Mouse (Mus musculus): Measurements from ENCODE around the gene Tbc1d9.
A peak's percentile ranks its signal among the peaks of the same experiment; 100 is the strongest.
"Not testable (repeated sequence)": the region's sequence is repeated elsewhere in the genome, so short reads cannot be mapped to it uniquely, and the experiment has no call there.

Tbc1d9 gene

DNA sequence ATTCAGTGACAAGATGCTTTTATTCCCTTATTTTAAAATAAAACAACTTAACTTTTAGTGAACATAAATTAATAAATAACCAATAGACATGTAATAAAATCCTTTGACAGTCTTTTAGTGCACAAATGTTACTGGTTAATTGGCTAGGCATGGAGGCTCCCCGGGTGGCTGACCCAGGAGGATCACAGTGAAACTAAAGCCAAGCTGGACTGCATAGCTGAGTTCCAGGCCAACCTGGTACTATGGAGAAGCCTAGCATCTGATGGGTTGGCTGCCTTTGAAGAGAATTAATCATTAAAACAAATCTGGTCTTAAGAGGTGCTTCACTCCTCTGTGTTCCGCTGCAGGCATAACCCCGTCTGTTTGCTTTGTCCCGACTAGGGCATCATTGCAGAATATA is 67.9 kb downstream of the Tbc1d9 start:
- no peak for DNase-seq (ENCODE audit: low spot score)

DNA sequence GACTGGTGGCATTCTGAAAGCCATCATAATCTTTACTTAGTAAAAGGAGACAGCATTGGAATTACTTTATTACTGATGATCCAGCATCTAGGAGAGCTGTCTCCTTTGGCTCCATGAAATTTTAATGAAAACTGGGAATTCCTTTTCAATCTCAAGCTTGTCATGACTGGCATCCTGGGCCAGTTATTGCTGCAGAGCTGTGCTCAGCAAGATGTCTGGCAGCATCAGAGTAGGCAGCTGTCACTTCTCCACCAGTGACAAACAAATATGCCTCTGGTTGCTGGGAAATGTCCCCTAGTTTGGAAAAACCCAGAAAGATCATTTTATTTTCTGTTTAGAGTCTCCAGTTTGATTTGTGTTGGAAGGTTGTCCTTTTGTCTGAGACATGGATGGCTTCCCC is 74.2 kb downstream of the Tbc1d9 start:
- DNase-seq (ENCODE audit: low spot score), result no peak

DNA sequence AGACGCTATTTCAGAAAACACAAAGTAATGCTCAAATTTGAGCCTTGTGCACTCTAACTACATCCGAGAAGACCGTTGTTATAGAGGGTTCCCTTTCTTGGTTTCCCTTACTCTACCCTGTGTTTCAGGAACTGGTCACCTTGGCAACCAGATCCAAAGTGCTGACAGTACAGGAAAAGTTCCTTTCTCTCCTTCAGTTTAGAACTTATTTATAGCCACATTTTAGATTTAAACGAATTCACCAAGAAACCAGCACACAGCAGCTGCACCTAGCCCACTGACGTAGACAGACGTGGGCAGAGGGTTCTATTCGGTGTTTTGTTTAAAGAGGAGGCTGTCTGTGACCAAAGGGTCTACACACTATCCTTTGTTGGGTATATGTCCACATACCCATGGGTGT is 79.0 kb downstream of the Tbc1d9 start:
- no peak for DNase-seq (ENCODE audit: low spot score)

DNA sequence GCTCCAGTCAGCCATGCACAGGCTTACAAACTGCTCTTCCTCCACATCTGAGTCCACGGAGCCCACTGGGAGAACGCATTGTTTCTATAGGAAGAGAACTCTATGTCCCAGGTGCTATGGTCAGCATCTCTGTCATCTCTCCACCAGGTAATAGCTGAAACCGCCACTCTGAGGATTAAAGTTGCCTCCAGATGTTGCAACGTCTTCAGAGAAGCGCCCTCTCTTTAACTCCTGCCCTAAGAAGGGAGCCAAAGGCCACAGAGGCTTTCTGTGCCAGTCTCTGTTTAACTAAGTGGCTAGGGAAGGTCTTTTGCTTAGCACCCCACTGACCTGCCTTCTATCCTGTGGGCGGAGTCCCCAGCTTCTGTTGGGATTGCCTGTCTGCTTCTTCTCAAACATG is 85.7 kb downstream of the Tbc1d9 start:
- no peak for DNase-seq (ENCODE audit: low spot score)

DNA sequence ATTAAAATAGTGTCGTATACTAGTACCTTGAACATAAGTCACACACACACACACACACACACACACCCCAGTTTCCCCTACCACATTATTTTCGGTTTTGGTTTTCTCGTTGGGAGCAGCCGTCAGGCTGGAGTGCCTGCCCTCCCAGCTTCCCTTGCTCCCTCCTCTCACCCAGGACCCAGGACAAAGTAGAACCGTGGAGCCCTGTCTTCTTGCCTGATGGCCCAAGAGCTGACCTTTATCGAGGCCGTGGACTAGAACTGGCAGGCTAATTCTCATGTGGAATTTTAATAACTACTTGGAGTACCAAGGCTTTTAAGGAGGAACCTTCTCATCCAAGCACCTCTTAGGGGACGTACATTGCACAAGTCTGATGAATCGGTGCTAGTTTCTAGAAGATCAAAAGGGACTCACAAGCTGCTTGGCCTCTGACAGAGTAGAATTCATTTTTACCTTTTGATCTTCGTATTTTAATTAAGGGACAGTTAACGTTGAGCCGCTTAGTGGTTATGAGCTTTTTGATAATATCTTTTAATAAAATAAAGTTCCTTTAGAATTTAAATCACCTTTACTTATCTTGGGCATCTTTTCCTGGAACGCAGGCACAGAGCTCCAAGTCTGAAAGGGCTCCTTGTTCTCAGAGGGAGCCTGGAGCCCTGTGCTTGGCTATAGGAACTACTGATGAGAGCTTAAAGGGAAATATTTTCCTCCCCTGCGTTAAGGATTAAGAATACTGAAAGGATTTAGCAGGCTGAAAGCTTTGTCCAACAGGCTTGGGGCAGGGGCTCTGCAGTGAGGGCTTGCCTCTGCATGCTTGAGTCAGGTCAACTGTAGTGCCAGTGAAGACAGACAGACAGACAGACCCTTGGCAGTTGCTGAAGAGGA is 86.5 kb downstream of the Tbc1d9 start:
- DNase-seq (ENCODE audit: low spot score), result no peak

DNA sequence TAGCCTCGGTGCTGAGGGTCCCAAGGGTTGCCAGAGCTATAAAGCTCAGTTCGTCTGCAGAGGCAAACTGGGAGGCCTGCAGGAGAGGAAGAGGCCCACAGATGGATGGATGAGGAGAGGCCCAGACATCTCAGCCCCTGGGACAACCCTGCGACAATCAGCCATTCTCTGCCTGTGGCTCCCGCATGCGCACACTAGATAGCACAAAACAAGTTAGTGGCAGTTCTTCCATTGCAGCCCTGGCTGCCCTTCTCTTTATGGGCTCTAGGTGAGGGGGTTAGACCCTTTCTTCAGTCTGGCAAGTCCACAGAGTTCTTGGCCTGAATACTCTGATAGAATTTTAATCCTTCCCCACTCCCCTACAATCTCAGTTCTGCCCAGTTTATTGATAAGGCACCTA is 87.6 kb downstream of the Tbc1d9 start:
- DNase-seq (ENCODE audit: low spot score), result no peak

DNA sequence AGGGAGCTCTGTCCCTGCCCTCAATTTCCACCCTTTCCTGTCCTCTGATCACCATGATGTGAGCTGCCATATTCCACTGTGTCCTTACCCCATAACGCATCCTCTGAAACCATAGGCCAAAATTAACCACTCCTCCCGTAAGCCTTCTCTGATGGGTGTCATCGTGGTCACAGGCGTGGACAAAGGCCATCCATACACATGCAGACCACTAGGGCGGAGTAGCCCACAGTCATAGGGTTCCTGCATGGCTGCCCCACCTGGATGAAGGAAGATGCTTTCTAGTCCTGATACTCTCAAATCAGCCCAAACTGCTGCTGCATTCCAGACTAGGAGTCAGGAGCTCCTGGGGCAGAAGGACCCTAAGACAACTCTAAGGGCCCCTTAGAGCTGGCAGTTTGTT is 92.5 kb downstream of the Tbc1d9 start:
- DNase-seq (ENCODE audit: low spot score), result no peak

DNA sequence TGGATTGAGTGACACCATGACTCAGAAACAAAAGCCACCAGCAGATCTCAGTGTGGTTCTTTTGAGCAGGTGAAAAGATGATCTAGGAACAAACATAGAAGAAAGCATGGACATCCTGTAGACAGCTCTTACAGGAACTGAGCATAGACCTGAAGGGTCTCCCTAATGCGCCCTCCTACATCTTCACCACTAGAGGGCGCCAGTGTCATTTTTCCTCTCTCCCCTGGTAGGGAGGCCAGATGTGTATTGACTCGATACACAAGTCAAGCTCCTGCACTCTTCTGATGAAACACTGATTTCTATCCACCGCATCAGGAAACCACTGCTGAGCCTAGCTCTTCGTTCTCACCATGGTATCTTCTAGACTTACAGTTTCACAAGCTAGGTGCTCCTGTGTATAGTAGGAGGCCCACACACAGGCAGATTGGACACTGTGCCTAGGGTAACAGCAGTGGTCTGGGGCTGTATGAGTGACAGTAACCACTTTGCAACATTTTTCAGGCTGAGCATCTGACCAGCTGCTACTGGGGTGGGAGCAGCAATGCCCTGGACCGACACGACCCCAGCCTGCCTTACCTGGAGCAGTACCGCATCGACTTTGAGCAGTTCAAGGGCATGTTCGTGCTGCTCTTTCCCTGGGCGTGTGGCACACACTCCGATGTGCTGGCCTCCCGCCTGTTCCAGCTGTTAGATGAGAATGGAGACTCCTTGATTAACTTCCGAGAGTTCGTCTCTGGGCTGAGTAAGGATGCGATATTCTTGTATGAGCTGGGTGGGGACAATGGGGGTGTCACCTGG is 95.5 kb downstream of the Tbc1d9 start:
- peak; percentile 47 for DNase-seq (ENCODE audit: low spot score)

DNA sequence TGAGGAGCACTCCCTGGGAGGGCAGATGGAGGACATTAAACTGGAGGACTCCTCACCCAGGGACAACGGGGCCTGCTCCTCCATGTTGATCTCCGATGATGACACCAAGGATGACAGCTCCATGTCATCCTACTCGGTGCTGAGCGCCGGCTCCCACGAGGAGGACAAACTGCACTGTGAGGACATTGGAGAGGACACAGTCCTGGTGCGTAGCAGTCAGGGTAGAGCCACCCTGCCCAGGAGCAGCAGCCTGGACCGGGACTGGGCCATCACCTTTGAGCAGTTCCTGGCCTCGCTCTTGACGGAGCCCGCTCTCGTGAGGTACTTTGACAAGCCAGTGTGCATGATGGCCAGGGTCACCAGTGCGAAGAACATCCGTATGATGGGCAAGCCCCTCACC is 106.0 kb downstream of the Tbc1d9 start:
- DNase-seq (ENCODE audit: low spot score), result no peak

DNA sequence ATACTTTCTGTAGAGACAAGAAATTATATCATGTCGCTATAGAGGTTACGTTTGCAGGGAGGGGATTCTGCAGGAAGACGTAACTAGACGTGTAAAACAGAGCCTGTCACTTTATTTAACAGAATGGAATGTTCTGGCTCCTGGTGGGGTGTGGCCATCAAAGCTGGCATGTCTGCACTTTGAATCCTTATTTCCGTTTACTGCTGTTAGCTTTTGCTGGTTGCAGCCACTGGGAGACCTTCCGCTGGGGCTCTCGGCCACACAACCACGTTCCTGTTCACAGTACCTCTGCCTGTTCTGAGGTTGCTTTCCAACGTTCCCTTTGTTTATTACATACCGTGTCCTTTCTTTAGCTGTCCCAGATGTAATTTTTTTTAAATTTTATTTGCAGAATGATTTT is 107.3 kb downstream of the Tbc1d9 start:
- DNase-seq (ENCODE audit: low spot score), result peak; percentile 25

DNA sequence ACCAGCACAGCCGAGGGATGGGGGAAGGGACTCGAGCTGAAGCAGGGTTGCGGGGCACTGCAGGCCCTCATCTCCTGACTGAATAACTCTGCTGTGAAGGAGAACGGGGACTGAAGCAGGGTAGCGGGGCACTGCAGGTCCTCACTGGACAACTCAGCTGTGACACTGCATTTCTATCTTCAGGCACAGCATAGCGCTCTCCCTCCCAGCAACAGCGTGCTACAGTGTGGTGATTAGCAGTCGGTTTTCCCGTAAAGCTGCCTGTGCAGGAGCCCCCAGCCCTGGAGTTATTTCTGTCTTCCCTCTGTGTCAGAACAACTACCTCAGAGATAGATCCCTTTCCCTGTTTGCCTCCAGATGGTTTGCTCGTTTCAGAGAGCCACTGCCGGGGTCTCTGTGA is 109.3 kb downstream of the Tbc1d9 start:
- DNase-seq (ENCODE audit: low spot score), result no peak

DNA sequence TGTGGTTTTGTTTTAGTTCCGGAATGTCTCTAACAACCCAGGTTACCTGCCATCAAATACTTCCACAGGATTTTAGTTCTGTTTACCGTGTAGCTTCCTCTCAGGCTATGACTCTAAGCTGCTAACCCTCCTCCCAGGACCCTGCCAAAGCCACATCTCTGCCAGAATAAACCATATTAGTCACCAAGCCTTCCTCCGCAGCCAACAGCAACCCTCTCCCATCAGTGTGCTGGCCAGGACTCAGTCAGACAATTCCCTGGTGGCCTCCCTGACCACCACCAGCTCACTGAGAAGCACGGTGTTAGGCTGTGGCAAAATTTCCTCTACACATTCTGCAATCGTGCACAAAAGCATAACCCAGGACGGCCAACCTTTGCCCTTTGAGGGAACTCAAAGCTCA is 113.3 kb downstream of the Tbc1d9 start:
- no peak for DNase-seq (ENCODE audit: low spot score)

DNA sequence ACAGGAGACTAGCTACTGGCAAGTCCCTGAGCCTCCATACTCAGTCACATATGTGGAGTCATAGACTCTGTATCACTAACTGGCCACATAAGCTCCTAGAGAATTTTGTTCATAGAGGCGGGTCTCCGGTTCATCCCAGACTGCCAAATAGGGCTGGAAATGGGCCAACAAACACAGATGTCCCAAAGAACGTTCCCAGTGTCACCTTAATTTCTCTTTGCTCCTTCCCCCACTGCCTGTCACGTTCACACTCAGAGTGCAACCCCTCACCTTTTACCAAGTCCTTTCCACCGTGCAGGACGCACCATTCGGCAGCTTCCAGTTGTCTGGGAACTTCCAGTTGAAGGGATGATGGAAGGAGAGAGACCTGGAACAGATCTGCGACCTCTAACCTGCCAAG is 120.2 kb downstream of the Tbc1d9 start:
- no peak for DNase-seq (ENCODE audit: low spot score)

DNA sequence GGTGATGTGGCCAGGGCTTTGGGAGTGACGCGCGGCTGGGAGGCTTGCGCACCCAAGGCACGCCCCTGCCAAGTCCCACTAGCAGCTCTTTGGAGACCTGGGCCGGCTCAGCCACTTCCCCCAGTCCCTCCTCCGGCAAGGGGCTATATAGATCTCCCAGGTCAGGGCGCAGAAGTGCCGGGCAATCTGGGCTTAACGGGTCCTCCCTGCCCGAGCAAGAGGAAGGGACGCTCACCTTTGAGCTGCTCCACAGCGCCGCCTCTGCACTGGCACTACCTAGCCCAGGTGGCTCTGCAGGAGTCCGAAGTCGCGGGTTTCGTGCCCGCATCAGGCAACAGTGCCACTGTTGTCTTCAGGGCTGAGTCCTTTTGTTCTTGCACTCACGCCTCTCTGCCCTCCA is 125.0 kb downstream of the Tbc1d9 start, which contains the start of gene Ucp1:
Gene Ucp1 (plus strand): TSS at position 177 of the 400 bp plus-strand sequence.
- DNase-seq (ENCODE audit: low spot score), result no peak

DNA sequence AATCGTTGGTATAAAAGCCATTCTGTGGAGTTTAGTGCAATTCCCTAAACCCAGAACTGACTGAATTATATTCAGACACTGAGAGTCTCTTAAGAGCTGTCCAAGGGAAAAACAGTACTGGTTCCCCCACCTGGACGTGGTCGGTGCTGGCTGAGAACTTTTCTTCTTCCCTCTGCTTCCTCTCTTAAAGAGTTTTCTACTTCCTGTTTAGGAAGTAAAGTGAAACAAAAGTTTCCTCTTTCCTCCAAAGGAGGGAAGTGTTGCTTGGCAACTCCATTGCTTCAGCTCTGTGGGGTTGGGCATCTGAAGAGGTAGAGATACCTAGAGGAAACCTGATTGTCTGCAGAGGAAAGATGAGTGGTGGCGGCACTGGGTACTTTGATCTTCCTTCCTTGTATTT is 132.2 kb downstream of the Tbc1d9 start:
- DNase-seq (ENCODE audit: low spot score), result no peak

DNA sequence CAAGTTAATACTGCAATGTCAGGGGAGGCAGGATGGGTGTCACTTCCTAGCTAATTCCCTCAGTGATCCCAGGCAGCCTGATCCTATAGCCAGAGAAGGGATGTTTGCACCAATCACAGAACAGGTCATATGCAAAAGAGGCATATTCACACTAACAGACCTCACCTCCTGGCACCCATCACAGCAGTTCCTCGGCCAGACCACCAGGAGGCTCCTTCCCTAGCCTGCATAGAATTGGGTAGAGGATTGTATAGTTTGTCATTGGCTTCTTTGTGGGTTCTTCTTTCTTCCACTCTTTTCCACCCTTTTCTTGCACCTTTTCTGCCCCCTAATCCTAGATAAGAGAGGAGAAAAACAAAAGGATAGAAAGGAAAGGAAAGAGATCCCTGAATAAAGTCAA is 135.0 kb downstream of the Tbc1d9 start:
- no peak for DNase-seq (ENCODE audit: low spot score)

DNA sequence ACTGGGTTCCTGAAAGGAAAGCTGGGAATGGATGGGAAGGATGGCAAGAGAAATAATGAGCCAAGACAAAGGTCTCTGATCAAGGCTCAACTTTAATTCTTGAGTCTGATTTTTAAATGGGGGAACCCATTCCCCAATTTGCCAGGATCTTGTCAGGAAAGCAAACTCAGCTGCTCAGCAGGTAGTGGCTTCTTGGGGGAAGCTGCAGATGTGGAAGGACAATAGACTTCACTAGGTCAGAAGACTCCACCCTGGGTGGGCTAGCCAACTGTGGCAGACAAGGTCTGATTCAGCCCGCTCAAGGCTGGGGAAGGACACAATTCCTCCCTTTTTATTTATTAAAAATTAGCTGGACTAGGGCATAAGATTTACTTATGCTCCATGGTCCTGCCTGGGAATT is 139.8 kb downstream of the Tbc1d9 start:
- no peak for DNase-seq (ENCODE audit: low spot score)

DNA sequence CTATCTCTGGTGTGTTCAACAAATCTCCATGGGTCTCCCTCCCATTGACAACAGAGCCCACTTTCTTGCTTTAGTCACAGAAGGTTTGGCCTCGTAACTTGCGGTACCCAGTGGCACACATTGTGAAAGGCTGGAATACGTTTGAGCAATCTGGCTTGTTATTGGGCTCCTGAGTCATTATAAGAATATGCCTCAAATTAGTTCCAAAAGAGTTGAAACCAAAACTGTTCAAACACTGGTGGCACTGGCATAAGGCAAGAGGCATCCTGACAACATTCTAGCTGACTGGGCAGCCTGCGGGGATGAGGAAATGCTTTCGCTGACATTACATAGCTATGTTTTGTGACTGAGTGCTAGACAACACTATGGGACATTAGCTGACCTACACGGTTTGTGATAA is 144.7 kb downstream of the Tbc1d9 start:
- no peak for DNase-seq (ENCODE audit: low spot score)

DNA sequence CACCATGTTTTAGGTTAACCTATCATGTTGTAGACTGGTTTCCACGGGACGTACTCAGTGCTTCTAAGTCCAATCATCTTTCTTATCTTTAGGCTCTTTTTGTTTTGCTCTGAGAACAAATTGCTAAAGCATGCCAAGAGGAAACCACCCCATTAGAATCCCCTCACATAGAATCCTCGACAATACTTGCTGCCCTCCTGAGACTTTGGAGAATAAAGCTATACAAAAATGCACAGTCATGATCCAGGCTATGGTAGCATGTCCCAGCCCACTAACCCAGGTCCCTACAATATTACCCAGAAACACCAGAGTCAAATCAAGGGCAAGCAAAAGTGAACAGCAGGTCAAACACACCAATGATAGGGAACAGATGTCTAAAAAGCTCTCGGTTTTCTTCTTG is 149.9 kb downstream of the Tbc1d9 start:
- not testable (repeated sequence) for DNase-seq (ENCODE audit: low spot score)

DNA sequence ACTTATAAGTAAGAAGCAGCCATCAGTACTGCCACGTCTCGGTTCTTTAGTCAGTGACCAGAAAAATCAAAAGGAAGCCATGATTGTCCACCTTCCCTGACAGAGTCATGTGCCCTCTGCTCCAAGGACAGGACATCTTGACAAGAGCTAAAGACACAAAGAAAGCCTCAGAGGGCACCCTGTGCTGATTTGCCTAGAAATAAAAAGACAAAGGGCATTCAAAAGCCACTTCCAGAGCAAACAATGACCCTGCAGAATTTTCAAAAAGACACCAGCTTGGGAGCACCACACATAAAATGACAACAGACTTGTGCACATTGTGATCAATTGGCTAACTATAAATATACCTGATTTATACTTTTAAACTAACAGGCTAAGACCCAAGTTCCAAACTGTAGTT is 150.5 kb downstream of the Tbc1d9 start:
- no peak for DNase-seq (ENCODE audit: low spot score)

DNA sequence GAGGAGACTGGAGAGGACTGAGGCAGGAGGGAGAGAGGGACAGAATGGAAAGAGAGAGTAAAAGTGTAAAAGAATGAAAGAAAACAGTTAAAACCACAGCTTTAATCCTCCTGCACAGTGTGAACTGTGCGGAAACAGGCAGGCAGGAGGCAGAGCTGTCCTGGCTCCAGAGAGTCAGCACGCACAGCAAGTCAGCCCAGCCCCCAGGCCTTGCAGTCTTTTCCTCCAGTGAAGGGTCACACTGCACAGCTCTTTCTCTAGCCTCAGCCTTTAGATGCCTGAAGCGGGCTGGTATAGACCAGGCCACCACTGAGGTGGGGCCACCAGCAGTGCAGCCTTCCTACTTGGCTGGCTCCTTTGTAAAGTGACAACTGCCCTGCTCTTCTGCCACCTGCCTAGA is 155.4 kb downstream of the Tbc1d9 start:
- no peak for DNase-seq (ENCODE audit: low spot score)

DNA sequence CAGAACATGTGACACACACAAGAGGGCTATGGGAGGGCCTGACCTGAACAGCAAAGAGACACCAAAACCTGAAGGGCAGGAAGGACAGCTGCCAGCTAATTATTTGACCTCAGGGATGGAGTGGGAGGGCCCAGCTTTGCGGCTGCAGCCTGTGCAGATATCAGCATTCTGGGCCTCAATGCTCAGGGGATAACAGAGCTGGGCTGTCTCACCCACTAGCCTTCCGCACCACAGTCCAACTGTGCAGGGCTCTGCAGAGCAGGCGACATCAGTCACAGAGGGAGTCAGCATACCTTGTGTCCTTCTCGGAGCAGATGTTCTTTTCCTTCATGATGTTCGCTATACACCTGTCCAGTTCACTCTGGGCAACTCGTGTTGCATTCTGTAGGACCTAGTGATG is 157.2 kb downstream of the Tbc1d9 start:
- no peak for DNase-seq (ENCODE audit: low spot score)

Data from lung, postnatal 25 days (tissue).